ENCODE assay signal across 20 mouse cellular contexts in genomic region chr8:110806146-110806545, GRCm38 (mm10). TPM values are rescaled to one million over a fixed set of nuclear protein-coding genes. Genes with fewer than 3 reads are reported as not detected.
DNase-seq lines count a peak whose midpoint lies in the region; ATAC-seq and TF ChIP-seq lines count a peak whose summit lies in the region.
"Had no signal": no experiment of that assay in that cellular context is flagged by ENCODE, and none has a peak within 500 bp of the region (broad histone marks: within the 10 kb centered on the region; RNA-seq: fewer than 3 reads in every experiment).

No protein-coding gene starts in this region.

- no peak overlapping the region for H3K4me3 ChIP-seq in kidney, embryonic 15.5 days (replicated peaks)
- no peak overlapping the region for H3K4me3 ChIP-seq in CH12.LX (replicated peaks in 1 of 3; ENCODE audit: low read depth in 2 of 3, low read length in 2 of 3, poor library complexity in 1 of 3)
- H3K4me3 ChIP-seq: embryonic facial prominence, embryonic 13.5 days; forebrain, embryonic 13.5 days; hindbrain, embryonic 13.5 days had no signal

- TF ChIP-seq RAD21 in CH12.LX (IDR thresholded peaks at IDR 0.05; ENCODE audit: low read depth, low read length), result no peak

- no peak for ATAC-seq in kidney, embryonic 15.5 days (replicated peaks; ENCODE audit: low FRiP score)
- ATAC-seq: forebrain, embryonic 13.5 days; forebrain, postnatal 0 days had no signal

- WGBS in kidney, embryonic 15.5 days, result 84% methylated on average over 1 of the region's 1 CpGs

- no peak overlapping the region for H3K4me2 ChIP-seq in kidney, embryonic 15.5 days
- H3K4me2 ChIP-seq in CH12.LX (ENCODE audit: insufficient read depth, low read depth, poor library complexity, severe bottlenecking), result no peak overlapping the region
- H3K4me2 ChIP-seq: forebrain, embryonic 13.5 days; hindbrain, embryonic 13.5 days had no signal

- no peaks in the 10 kb centered on the region for H3K27me3 ChIP-seq in kidney, embryonic 15.5 days
- no peaks in the 10 kb centered on the region for H3K27me3 ChIP-seq in CH12.LX (replicated peaks)
- H3K27me3 ChIP-seq: embryonic facial prominence, embryonic 13.5 days; forebrain, embryonic 13.5 days; hindbrain, embryonic 13.5 days had no signal

- TF ChIP-seq POLR2A in CH12.LX (IDR thresholded peaks at IDR 0.05; ENCODE audit: low read depth, low read length), result no peak

- 0 out of 2 replicates have a peak overlapping the region, but pooled peaks have one; percentile 16 for H3K27ac ChIP-seq in kidney, embryonic 15.5 days
- H3K27ac ChIP-seq in CH12.LX (ENCODE audit: insufficient read depth, low read depth), result no peak overlapping the region
- H3K27ac ChIP-seq: embryonic facial prominence, embryonic 13.5 days; forebrain, embryonic 13.5 days; heart, embryonic 10.5 days; hindbrain, embryonic 13.5 days had no signal

- no peak for TF ChIP-seq EP300 in CH12.LX (IDR thresholded peaks at IDR 0.05; ENCODE audit: low read length)

- no peaks in the 10 kb centered on the region for H3K79me2 ChIP-seq in CH12.LX (replicated peaks; ENCODE audit: control insufficient read depth, extremely low read depth, insufficient read depth, poor library complexity, severe bottlenecking)

- H3K36me3 ChIP-seq in kidney, embryonic 15.5 days, result peaks cover 26% of the 10 kb centered on the region
- peaks cover 22 to 25% of the 10 kb centered on the region in 2 experiments for H3K36me3 ChIP-seq in CH12.LX (replicated peaks in 1 of 2; ENCODE audit: control insufficient read depth in 1 of 2, insufficient read depth in 1 of 2, low read length in 1 of 2)

- H3K9ac ChIP-seq in kidney, embryonic 15.5 days, result no peak overlapping the region
- H3K9ac ChIP-seq in CH12.LX (ENCODE audit: insufficient read depth, low read depth), result no peak overlapping the region
- H3K9ac ChIP-seq: forebrain, embryonic 13.5 days; forebrain, postnatal 0 days; hindbrain, embryonic 13.5 days had no signal

- dilution Hi-C loops in CH12.LX (cut with MboI; ENCODE audit: extremely low pct_ligation_motif_present, extremely low pct_unique_long_range_greater_than_20kb, low sequenced_read_pairs), result no loop called here

- H3K9me3 ChIP-seq in kidney, embryonic 15.5 days (replicated peaks), result no peaks in the 10 kb centered on the region
- no peaks in the 10 kb centered on the region for H3K9me3 ChIP-seq in CH12.LX (replicated peaks; ENCODE audit: low read length)
- H3K9me3 ChIP-seq: embryonic facial prominence, embryonic 13.5 days; forebrain, embryonic 13.5 days; heart, embryonic 10.5 days; hindbrain, embryonic 13.5 days had no signal

- peaks cover 42% of the 10 kb centered on the region for H3K4me1 ChIP-seq in kidney, embryonic 15.5 days
- peaks cover 3 to 51% of the 10 kb centered on the region in 2 experiments for H3K4me1 ChIP-seq in CH12.LX (ENCODE audit: control insufficient read depth in 1 of 2, insufficient read depth in 2 of 2)
- H3K4me1 ChIP-seq: forebrain, embryonic 13.5 days; hindbrain, embryonic 13.5 days had no signal

- no peak for TF ChIP-seq CTCF in CH12.LX (conservative IDR thresholded peaks at IDR 0.05 in 1 of 2, IDR thresholded peaks at IDR 0.05 in 1 of 2; ENCODE audit: low read depth in 2 of 2, low read length in 2 of 2)

- no peak for DNase-seq in kidney, postnatal 4 days
- DNase-seq in CH12.LX (ENCODE audit: extremely low read depth), result no peak
- DNase-seq in thymus, postnatal 0 days (ENCODE audit: low spot score), result peak; percentile 69
- DNase-seq in thymus, postnatal 36 days, result peak; percentile 13 to 41
- DNase-seq in layer of hippocampus, postnatal 25 days (ENCODE audit: extremely low spot score in 1 of 2, low spot score in 1 of 2), result no peak
- DNase-seq in layer of hippocampus, postnatal 36 days, result no peak
- DNase-seq: adrenal gland, postnatal 25 days; cerebellum, adult 18-20 months; cerebellum, adult 9-11 months; cerebellum, postnatal 36 days; forebrain, postnatal 0 days; gastrocnemius, postnatal 36 days; heart, adult 11 months; heart, postnatal 10 days had no signal

- in situ Hi-C loops in CH12.LX (cut with MboI; ENCODE audit: low pct_ligation_motif_present, low pct_unique_long_range_greater_than_20kb, low sequenced_read_pairs), result no loop called here

TF ChIP-seq in CH12.LX, 34 proteins besides CTCF, POLR2A, EP300 and RAD21:
- TF ChIP-seq E2F4 (IDR thresholded peaks at IDR 0.05; ENCODE audit: insufficient replicate concordance, low read depth, low read length), result no peak
- no peak for TF ChIP-seq MAZ (IDR thresholded peaks at IDR 0.05; ENCODE audit: low read depth, low read length)
- no peak for TF ChIP-seq ZMIZ1 (IDR thresholded peaks at IDR 0.05; ENCODE audit: low read depth, low read length)
- TF ChIP-seq TCF12 (IDR thresholded peaks at IDR 0.05; ENCODE audit: low read depth, low read length), result 0 out of 2 replicates have a peak, but pooled peaks have one; percentile 5

RNA-seq across cellular contexts. Expression of gene Il34, which starts 0.4 kb away (rescaled TPM):
- 1.8 and 2.0 TPM in 2 replicates for polyA plus RNA-seq in kidney, embryonic 15.5 days (2015; fragmentation: Nextera tagmentation; extraction: Ambion mirVana)
- total RNA-seq in CH12.LX (2012; rRNA removed) (0.21 TPM in 1 of 2 replicates, not detected in the other), CH12.LX (2014; rRNA removed) (not detected in 2 replicates)
- not detected in 2 replicates for polyA plus RNA-seq in CH12.LX (2012; ENCODE audit: insufficient read length, low read depth)
- 10.5 and 11.8 TPM in 2 replicates for polyA plus RNA-seq in thymus, postnatal 0 days (2015; fragmentation: Nextera tagmentation; extraction: Ambion mirVana)
- 10 to 100 TPM; 77.1 to 79.3 TPM for total RNA-seq in layer of hippocampus, postnatal 25 days (2021)
- total RNA-seq in layer of hippocampus, postnatal 36 days (2021), result 10 to 100 TPM; 76.7 to 81.1 TPM
- total RNA-seq: hematopoietic stem cell, adult 5-6 weeks had no signal
- polyA plus RNA-seq: heart, embryonic 10.5 days had no signal

RNA-seq across cellular contexts. Expression of gene Cog4, which starts 40.3 kb away (rescaled TPM):
- 77.1 and 77.3 TPM in 2 replicates for polyA plus RNA-seq in kidney, embryonic 15.5 days (2015; fragmentation: Nextera tagmentation; extraction: Ambion mirVana)
- total RNA-seq in CH12.LX (2012; rRNA removed) (35.2 and 36.4 TPM in 2 replicates), CH12.LX (2014; rRNA removed) (24.4 and 27.5 TPM in 2 replicates)
- polyA plus RNA-seq in CH12.LX (2012; ENCODE audit: insufficient read length, low read depth), result 24.9 and 27.5 TPM in 2 replicates
- polyA plus RNA-seq in thymus, postnatal 0 days (2015; fragmentation: Nextera tagmentation; extraction: Ambion mirVana), result 46.2 and 49.3 TPM in 2 replicates
- total RNA-seq in layer of hippocampus, postnatal 25 days (2021), result 10 to 100 TPM; 61.1 to 64.0 TPM
- 10 to 100 TPM; 58.6 to 67.6 TPM for total RNA-seq in layer of hippocampus, postnatal 36 days (2021)

RNA-seq across cellular contexts. Expression of gene Sf3b3, which starts 40.4 kb away (rescaled TPM):
- polyA plus RNA-seq in kidney, embryonic 15.5 days (2015; fragmentation: Nextera tagmentation; extraction: Ambion mirVana), result 161 and 167 TPM in 2 replicates
- total RNA-seq in CH12.LX (2012; rRNA removed) (136 and 163 TPM in 2 replicates), CH12.LX (2014; rRNA removed) (137 and 139 TPM in 2 replicates)
- 206 and 213 TPM in 2 replicates for polyA plus RNA-seq in CH12.LX (2012; ENCODE audit: insufficient read length, low read depth)
- 119 and 122 TPM in 2 replicates for polyA plus RNA-seq in thymus, postnatal 0 days (2015; fragmentation: Nextera tagmentation; extraction: Ambion mirVana)
- total RNA-seq in layer of hippocampus, postnatal 25 days (2021), result 10 to 100 TPM; 68.1 to 68.6 TPM
- 10 to 100 TPM; 73.1 to 76.9 TPM for total RNA-seq in layer of hippocampus, postnatal 36 days (2021)

Comparison
In these comparisons a context has a peak if more than half of its experiments do, and no peak if none do; other contexts are left out.
1. DNase-seq: peak in thymus, postnatal 0 days (single experiment) and thymus, postnatal 36 days (2 of 2); none in kidney, postnatal 4 days (0 of 2), CH12.LX (single experiment), layer of hippocampus, postnatal 25 days (0 of 2) and layer of hippocampus, postnatal 36 days (0 of 2).
2. RNA of gene Il34, which starts 0.4 kb away (total RNA-seq): 76.7 to 81.1 TPM in layer of hippocampus, postnatal 36 days and 77.1 to 79.3 TPM in layer of hippocampus, postnatal 25 days; 0.21 TPM in CH12.LX; every median in the first group is over 10 times any median in the second.